Mouse (Mus musculus) heart, postnatal 0 days (tissue): Measurements from ENCODE around the gene Taco1.

Source experiments
- CTCF ChIP-seq: IDR thresholded peaks from 2 replicates; pipeline ENCODE4 v1.5.1; 2016; ENCODE audit warnings: antibody characterized with exemption, control low read depth, low read depth
- EP300 ChIP-seq: IDR thresholded peaks from 2 replicates; pipeline ENCODE4 v1.6.1; 2016; ENCODE audit warnings: antibody characterized with exemption, low read depth

GRCm38 (mm10) chr11:106044349-106044748 is 21.5 kb upstream of the Taco1 start:
- no peak for TF ChIP-seq EP300
- no peak for TF ChIP-seq CTCF
